ENCODE assay signal across 8 mouse cellular contexts in the genomic region with DNA sequence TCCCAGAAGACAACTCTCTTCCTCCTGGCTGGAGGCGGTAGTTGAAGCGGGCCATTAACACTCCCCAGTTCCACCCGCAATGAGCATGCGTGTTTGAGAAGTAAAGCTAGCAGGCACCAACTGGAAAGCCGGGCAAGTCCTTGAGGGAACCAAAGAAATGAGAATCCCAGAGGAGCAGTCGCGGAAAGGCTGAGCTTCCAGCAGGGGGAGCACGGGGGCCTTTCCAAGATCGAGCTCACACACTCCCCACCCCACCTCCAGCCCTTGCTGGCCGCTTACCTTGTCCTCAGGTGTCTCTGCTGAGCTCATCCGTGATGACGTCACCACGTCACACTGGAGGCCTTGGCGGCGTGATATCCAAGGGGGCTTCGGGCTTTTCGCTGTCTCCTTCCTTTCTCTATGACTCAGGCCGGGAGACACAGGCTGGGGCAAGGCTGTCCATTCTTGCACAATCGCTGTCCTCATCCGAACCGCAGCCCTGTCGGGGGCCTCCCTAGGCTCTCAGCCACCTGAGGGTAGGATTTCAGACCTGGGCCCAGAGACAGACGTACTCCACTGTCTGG. TPM values are rescaled to one million over a fixed set of nuclear protein-coding genes. Genes with fewer than 3 reads are reported as not detected.
A peak's percentile ranks its signal among the peaks of the same experiment; 100 is the strongest.
DNase-seq lines count a peak whose midpoint lies in the region; ATAC-seq lines count a peak whose summit lies in the region.

A gene (minus strand): TSS at position 381 of the 563 bp plus-strand sequence.

- H3K9ac ChIP-seq in heart, embryonic 14.5 days (ENCODE audit: low read length): peak within 1 kb of the TSS; percentile 18; the same call in 1 of the 2 replicates
- H3K9ac ChIP-seq in liver, embryonic 16.5 days (ENCODE audit: low read depth, low read length): peak within 1 kb of the TSS; percentile 43; the same call in 1 of the 2 replicates
- peak within 1 kb of the TSS; percentile 40; the same call in 1 of the 2 replicates for H3K9ac ChIP-seq in neural tube, embryonic 12.5 days

- peak within 1 kb of the TSS; percentile 63 for H3K4me2 ChIP-seq in heart, embryonic 14.5 days (ENCODE audit: low read length)
- peak within 1 kb of the TSS; percentile 65 for H3K4me2 ChIP-seq in liver, embryonic 16.5 days (ENCODE audit: low read depth, low read length)
- peak within 1 kb of the TSS; percentile 59 for H3K4me2 ChIP-seq in neural tube, embryonic 12.5 days (replicated peaks)

- peaks cover 13% of the 10 kb centered on the region for H3K27me3 ChIP-seq in forebrain, embryonic 10.5 days (ENCODE audit: poor library complexity, severe bottlenecking)
- no peaks in the 10 kb centered on the region for H3K27me3 ChIP-seq in heart, embryonic 14.5 days (ENCODE audit: control insufficient read depth, insufficient read depth, low read length)
- no peaks in the 10 kb centered on the region for H3K27me3 ChIP-seq in liver, embryonic 16.5 days (ENCODE audit: control insufficient read depth, insufficient read depth, low read depth, low read length)
- no peaks in the 10 kb centered on the region for H3K27me3 ChIP-seq in neural tube, embryonic 12.5 days (replicated peaks)

- H3K4me3 ChIP-seq in forebrain, embryonic 10.5 days: peak within 1 kb of the TSS; percentile 45
- H3K4me3 ChIP-seq in heart, embryonic 14.5 days (ENCODE audit: control insufficient read depth in 1 of 2, insufficient read depth in 1 of 2, low read depth in 1 of 2, low read length in 2 of 2): peak within 1 kb of the TSS; percentile 18 to 34; a peak in 3 of 4 replicates
- peak within 1 kb of the TSS; percentile 52 for H3K4me3 ChIP-seq in liver, embryonic 16.5 days (ENCODE audit: low read depth, low read length)
- H3K4me3 ChIP-seq in neural tube, embryonic 12.5 days: peak within 1 kb of the TSS; percentile 22

- ATAC-seq in heart, embryonic 14.5 days (ENCODE audit: insufficient number of reproducible peaks, insufficient read depth, low FRiP score, low read depth): peak; percentile 35
- ATAC-seq in liver, embryonic 16.5 days (ENCODE audit: low read depth): peak; percentile 30; the same call in 1 of the 2 replicates
- ATAC-seq in neural tube, embryonic 12.5 days (ENCODE audit: low FRiP score, low read depth): peak; percentile 58; the same call in 1 of the 2 replicates

- peak; percentile 94 for DNase-seq in ES-CJ7 (ENCODE audit: low read depth, low spot score)
- DNase-seq in c-Kit-negative CD71-positive TER-119-positive erythroid progenitor cells, embryonic 14.5 days (ENCODE audit: low read depth, low spot score): peak; percentile 49
- peak; percentile 70 for DNase-seq in forebrain, embryonic 10.5 days (ENCODE audit: extremely low spot score, low spot score)
- peak; percentile 76 for DNase-seq in kidney, postnatal 14 days
- DNase-seq in testis, postnatal 14 days (ENCODE audit: low spot score): peak; percentile 54

- no peaks in the 10 kb centered on the region for H3K36me3 ChIP-seq in forebrain, embryonic 10.5 days (replicated peaks)
- H3K36me3 ChIP-seq in heart, embryonic 14.5 days (ENCODE audit: control insufficient read depth, insufficient read depth, low read length): no peaks in the 10 kb centered on the region
- no peaks in the 10 kb centered on the region for H3K36me3 ChIP-seq in liver, embryonic 16.5 days (ENCODE audit: control insufficient read depth, insufficient read depth)
- no peaks in the 10 kb centered on the region for H3K36me3 ChIP-seq in neural tube, embryonic 12.5 days

- no peaks in the 10 kb centered on the region for H3K9me3 ChIP-seq in forebrain, embryonic 10.5 days
- H3K9me3 ChIP-seq in heart, embryonic 14.5 days (ENCODE audit: control insufficient read depth, low read length): no peaks in the 10 kb centered on the region
- no peaks in the 10 kb centered on the region for H3K9me3 ChIP-seq in liver, embryonic 16.5 days (replicated peaks; ENCODE audit: control insufficient read depth, low read length)
- H3K9me3 ChIP-seq in neural tube, embryonic 12.5 days: no peaks in the 10 kb centered on the region

- WGBS in forebrain, embryonic 10.5 days: 2% methylated on average over 23 of the region's 23 CpGs
- 1% methylated on average over 23 of the region's 23 CpGs for WGBS in heart, embryonic 14.5 days
- WGBS in liver, embryonic 16.5 days (ENCODE audit: insufficient replicate concordance): 2% methylated on average over 23 of the region's 23 CpGs
- WGBS in neural tube, embryonic 12.5 days: 4% methylated on average over 23 of the region's 23 CpGs

- H3K4me1 ChIP-seq in forebrain, embryonic 10.5 days: peaks cover 35% of the 10 kb centered on the region
- peaks cover 21 to 22% of the 10 kb centered on the region in 2 experiments for H3K4me1 ChIP-seq in heart, embryonic 14.5 days (ENCODE audit: control insufficient read depth in 2 of 2, insufficient read depth in 2 of 2, low read length in 2 of 2)
- H3K4me1 ChIP-seq in liver, embryonic 16.5 days (ENCODE audit: control insufficient read depth, low read depth, low read length): peaks cover 17% of the 10 kb centered on the region
- H3K4me1 ChIP-seq in neural tube, embryonic 12.5 days: peaks cover 12% of the 10 kb centered on the region

- peak within 1 kb of the TSS; percentile 11; the same call in 1 of the 2 replicates for H3K27ac ChIP-seq in forebrain, embryonic 10.5 days
- H3K27ac ChIP-seq in heart, embryonic 14.5 days (replicated peaks in 1 of 2; ENCODE audit: control insufficient read depth in 1 of 2, insufficient read depth in 1 of 2, low read depth in 2 of 2, low read length in 2 of 2): no peak within 1 kb of the TSS
- peak within 1 kb of the TSS; percentile 50 for H3K27ac ChIP-seq in liver, embryonic 16.5 days (ENCODE audit: low read length)
- H3K27ac ChIP-seq in neural tube, embryonic 12.5 days: no peak within 1 kb of the TSS

RNA-seq across cellular contexts. Expression of the gene that starts here (rescaled TPM):
- 5.1 and 7.3 TPM in 2 replicates for polyA plus RNA-seq in forebrain, embryonic 10.5 days (2016; fragmentation: Nextera tagmentation; extraction: Ambion mirVana)
- polyA plus RNA-seq in heart, embryonic 14.5 days (2014; fragmentation: Nextera tagmentation; extraction: Ambion mirVana): 3.2 and 3.9 TPM in 2 replicates
- polyA plus RNA-seq in liver, embryonic 16.5 days (2015; fragmentation: Nextera tagmentation; extraction: Ambion mirVana): 0.35 and 0.37 TPM in 2 replicates
- 2.9 and 3.7 TPM in 2 replicates for polyA plus RNA-seq in neural tube, embryonic 12.5 days (2016; fragmentation: Nextera tagmentation; extraction: Ambion mirVana)

Comparison
In these comparisons a context has a peak if more than half of its experiments do, and no peak if none do; other contexts are left out.
1. Peak in ATAC-seq, H3K4me3 ChIP-seq, H3K27ac ChIP-seq, H3K9ac ChIP-seq and H3K4me2 ChIP-seq in liver, embryonic 16.5 days; RNA of the gene not detected or under 1 TPM.